Mouse (Mus musculus) left cerebral cortex, postnatal 14 days (tissue): ENCODE measurements at regions not wholly inside any gene's neighbourhood (a gene's known extent, or its start where the extent isn't known, plus 50 kb on each side); places are given as distances from the start of the nearest gene placed in this dataset.

ENCODE experiments used
- DNase-seq, 2 experiments: peaks; one replicate each; pipeline ENCODE4 v3.0.0; 2021 to 2022; ENCODE audit warnings: low spot score in 2 of 2, mixed read lengths in 1 of 2
- intact Hi-C: fragments of 180-260 bp; cut with DNase I; formaldehyde crosslinking; loops from one replicate; pipeline ENCODE4 v1.15.1; 2025

DNA sequence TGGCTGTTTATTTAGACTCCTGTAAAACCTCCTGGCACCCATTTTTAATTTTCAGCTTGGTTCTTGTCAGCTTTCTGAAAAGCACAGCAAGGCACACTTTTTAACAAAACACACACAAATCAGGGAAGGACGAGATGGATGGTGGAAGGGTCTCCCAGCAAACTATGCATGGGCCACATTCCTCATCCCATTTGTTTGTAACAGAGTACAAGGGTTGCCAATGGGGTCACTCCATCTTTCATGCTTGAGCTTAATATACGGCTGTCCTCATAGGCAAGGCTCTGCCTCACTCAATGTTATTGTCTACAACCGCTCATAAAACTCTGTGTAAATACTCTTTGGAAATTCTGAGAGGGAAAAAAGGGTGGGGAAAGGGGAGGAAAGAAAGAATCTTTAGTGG, 347.9 kb upstream of the Slc24a2 start:
- no peak for DNase-seq
- intact Hi-C loops: no loop called here

DNA sequence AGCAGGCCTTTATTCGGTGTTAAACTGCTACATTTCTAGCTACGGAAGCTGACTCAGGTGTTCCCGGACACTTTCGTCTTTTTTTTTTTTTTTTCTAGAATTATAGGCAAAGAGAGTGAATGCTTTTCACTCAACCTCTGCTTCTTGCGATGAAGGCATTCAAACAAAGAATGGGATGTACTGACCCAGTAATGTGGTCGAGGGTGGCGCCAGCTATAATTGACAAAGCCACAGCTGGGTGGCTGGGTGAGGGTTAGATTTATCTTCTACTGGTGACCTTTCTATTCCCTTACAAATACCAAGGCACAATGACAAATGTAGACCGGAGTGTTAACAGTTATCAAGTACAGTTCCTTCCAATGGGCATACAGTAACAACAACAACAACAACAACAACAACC, 340.7 kb upstream of the Slc24a2 start:
- DNase-seq: no peak
- intact Hi-C loops: no loop called here

DNA sequence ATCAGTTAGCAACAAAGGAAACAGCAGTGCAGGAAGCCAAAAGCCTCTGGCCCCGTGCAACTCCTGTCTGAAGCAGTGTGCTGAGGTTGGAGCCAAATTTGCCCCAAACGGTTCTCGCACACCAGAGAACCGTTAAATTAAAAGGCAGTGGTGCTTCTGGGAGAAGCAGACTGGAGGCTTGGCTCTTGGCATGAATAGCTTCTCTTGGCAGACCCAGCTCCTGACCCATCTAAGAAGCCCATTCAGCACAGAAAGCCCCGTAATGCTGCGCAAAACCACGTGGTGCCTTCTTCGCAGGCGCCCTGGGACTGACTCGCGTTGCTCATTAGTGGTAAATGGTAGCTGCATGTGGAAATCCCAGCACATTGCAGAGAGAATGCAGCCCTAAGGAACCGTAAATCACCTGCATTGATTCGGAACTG, 340.2 kb upstream of the Slc24a2 start:
- intact Hi-C loops: no loop called here
- DNase-seq: peak; percentile 24 to 31

DNA sequence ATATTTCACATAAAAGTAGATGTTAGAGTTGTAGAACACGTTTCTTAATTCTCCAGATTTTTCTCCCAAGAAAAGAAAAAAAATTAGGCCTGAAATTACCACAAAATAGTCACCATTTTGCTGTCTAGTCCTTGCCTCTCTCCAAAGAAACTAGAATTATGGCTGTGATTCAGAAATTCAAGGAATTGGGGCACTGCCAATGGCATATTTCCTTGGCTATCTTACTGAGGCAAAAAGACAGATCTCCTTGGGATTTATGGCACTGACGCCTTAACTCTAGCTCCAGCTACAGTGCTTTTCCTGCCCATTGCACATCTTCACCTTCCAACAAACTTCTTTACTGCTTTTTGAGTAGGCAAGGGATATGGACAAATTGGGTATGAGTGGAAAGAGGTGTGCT, 336.3 kb upstream of the Slc24a2 start:
- intact Hi-C loops: no loop called here
- DNase-seq: no peak

DNA sequence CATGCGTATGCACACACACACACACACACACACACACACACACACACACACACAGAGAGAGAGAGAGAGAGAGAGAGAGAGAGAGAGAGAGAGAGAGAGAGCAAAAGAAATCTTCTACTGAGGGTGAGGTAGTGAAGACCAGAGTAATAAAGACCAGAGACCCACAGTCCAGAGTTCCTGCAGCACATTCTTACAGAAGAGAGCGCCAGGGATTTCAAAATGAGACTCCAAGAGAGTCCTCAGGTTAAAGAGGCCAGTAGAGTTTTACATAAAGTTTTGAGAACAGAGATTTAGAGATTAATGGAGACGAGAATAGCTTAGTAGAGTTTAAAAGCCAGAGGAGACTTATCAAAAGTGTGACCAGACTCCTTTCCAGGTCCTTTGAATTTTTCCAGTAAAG, 324.6 kb upstream of the Slc24a2 start:
- DNase-seq: no peak
- intact Hi-C loops: no loop called here
